Mouse (Mus musculus): ENCODE measurements at regions not wholly inside any gene's neighbourhood (a gene's known extent, or its start where the extent isn't known, plus 50 kb on each side); places are given as distances from the start of the nearest gene placed in this dataset.

GRCm38 (mm10) chr7:53750985-53751605, 1084.2 kb upstream of the Luzp2 start:
- TF ChIP-seq CTCF (IDR thresholded peaks at IDR 0.05; ENCODE audit: borderline replicate concordance, extremely low read depth, insufficient read depth, insufficient read length) (no peak), POLR2A (IDR thresholded peaks at IDR 0.05; ENCODE audit: borderline replicate concordance, extremely low read depth, insufficient read depth, insufficient read length, poor library complexity, severe bottlenecking) (no peak)

All from brain, embryonic 14.5 days (tissue).